Mouse (Mus musculus) CH12.LX (cell line): Measurements from ENCODE around the gene Ptpn5. TPM values are rescaled to one million over a fixed set of nuclear protein-coding genes. Genes with fewer than 3 reads are reported as not detected.

ENCODE experiments used
- DNase-seq: peaks from one replicate; pipeline ENCODE4 v3.0.0-alpha.2; 2013; ENCODE audit errors: extremely low read depth
- H3K27ac ChIP-seq: 2 replicates; pipeline ENCODE4 v1.5.1; 2012; ENCODE audit warnings: low read depth, mild to moderate bottlenecking, control low read depth, moderate library complexity; ENCODE audit not compliant: insufficient read depth
- H3K27me3 ChIP-seq: replicated peaks from 2 replicates; pipeline ENCODE3; 2012; ENCODE audit warnings: inconsistent platforms
- H3K36me3 ChIP-seq, 2 experiments: replicated peaks in 1 of 2; 2 replicates each; pipeline versions ENCODE3 to v1.6.1; 2012; ENCODE audit warnings: inconsistent platforms in 1 of 2, low read length in 1 of 2, mild to moderate bottlenecking in 1 of 2, mixed read lengths in 1 of 2, moderate library complexity in 1 of 2; ENCODE audit not compliant: control insufficient read depth in 1 of 2, insufficient read depth in 1 of 2
- H3K4me1 ChIP-seq, 2 experiments: 2 replicates each; pipeline ENCODE4 v1.6.1; 2012; ENCODE audit warnings: inconsistent platforms in 1 of 2, moderate library complexity in 1 of 2; ENCODE audit not compliant: insufficient read depth in 2 of 2, control insufficient read depth in 1 of 2
- H3K4me2 ChIP-seq: 2 replicates; pipeline ENCODE4 v1.6.1; 2012; ENCODE audit warnings: low read depth, mild to moderate bottlenecking, control low read depth; ENCODE audit not compliant: poor library complexity, insufficient read depth, severe bottlenecking
- H3K4me3 ChIP-seq, 3 experiments: fragments of 150-350 bp in 1 of 3; sonication (generic) in 1 of 3; replicated peaks in 1 of 3; 2 replicates each; pipeline versions ENCODE3 to v1.5.1; 2011 to 2012; ENCODE audit warnings: low read depth in 2 of 3, low read length in 2 of 3, mild to moderate bottlenecking in 2 of 3, moderate library complexity in 2 of 3, control low read depth in 1 of 3, improper control_type of control experiment in 1 of 3, inconsistent platforms in 1 of 3, mixed read lengths in 1 of 3; ENCODE audit not compliant: poor library complexity in 1 of 3
- H3K79me2 ChIP-seq: replicated peaks from 2 replicates; pipeline ENCODE4 v1.6.1; 2012; ENCODE audit warnings: mild to moderate bottlenecking, moderate library complexity; ENCODE audit not compliant: control insufficient read depth, poor library complexity, insufficient read depth, severe bottlenecking; ENCODE audit errors: extremely low read depth
- H3K9ac ChIP-seq: 2 replicates; pipeline ENCODE4 v1.6.1; 2012; ENCODE audit warnings: low read depth, mild to moderate bottlenecking, control low read depth, moderate library complexity; ENCODE audit not compliant: insufficient read depth
- H3K9me3 ChIP-seq: replicated peaks from 2 replicates; pipeline ENCODE3; 2012; ENCODE audit warnings: low read length, inconsistent platforms, mixed read lengths
- CHD1 ChIP-seq: IDR thresholded peaks from 2 replicates; pipeline ENCODE4 v1.6.1; 2012; ENCODE audit warnings: low read depth, low read length, improper control_type of control experiment, inconsistent platforms
- CTCF ChIP-seq, 2 experiments: IDR thresholded peaks in 1 of 2; conservative IDR thresholded peaks in 1 of 2; 2 replicates each; pipeline ENCODE4 v1.5.1; 2011 to 2012; ENCODE audit warnings: low read depth in 2 of 2, low read length in 2 of 2, improper control_type of control experiment in 1 of 2, inconsistent platforms in 1 of 2, mild to moderate bottlenecking in 1 of 2, moderate library complexity in 1 of 2
- E2F4 ChIP-seq: IDR thresholded peaks from 2 replicates; pipeline ENCODE4 v1.6.1; 2011; ENCODE audit warnings: low read depth, low read length, improper control_type of control experiment; ENCODE audit not compliant: insufficient replicate concordance
- ELF1 ChIP-seq: IDR thresholded peaks from 2 replicates; pipeline ENCODE4 v1.6.1; 2014; ENCODE audit warnings: low read depth, mild to moderate bottlenecking, inconsistent platforms, low read length, improper control_type of control experiment
- ETS1 ChIP-seq: conservative IDR thresholded peaks from 2 replicates; pipeline ENCODE4 v1.6.1; 2012; ENCODE audit warnings: low read depth, mild to moderate bottlenecking, inconsistent platforms, low read length, improper control_type of control experiment, moderate library complexity
- GABPA ChIP-seq: IDR thresholded peaks from 2 replicates; pipeline ENCODE4 v1.6.1; 2012; ENCODE audit warnings: low read depth, low read length, improper control_type of control experiment, inconsistent platforms; ENCODE audit not compliant: insufficient replicate concordance
- HCFC1 ChIP-seq: IDR thresholded peaks from 2 replicates; pipeline ENCODE4 v1.6.1; 2012; ENCODE audit warnings: low read depth, mild to moderate bottlenecking, inconsistent platforms, low read length, improper control_type of control experiment
- JUND ChIP-seq: conservative IDR thresholded peaks from 2 replicates; pipeline ENCODE4 v1.6.1; 2011; ENCODE audit warnings: low read depth, low read length, improper control_type of control experiment
- MAX ChIP-seq: IDR thresholded peaks from 2 replicates; pipeline ENCODE4 v1.6.1; 2011; ENCODE audit warnings: low read length, improper control_type of control experiment
- MEF2A ChIP-seq: IDR thresholded peaks from 2 replicates; pipeline ENCODE4 v1.6.1; 2014; ENCODE audit warnings: low read depth, mild to moderate bottlenecking, inconsistent platforms, low read length, improper control_type of control experiment, borderline replicate concordance
- MXI1 ChIP-seq: IDR thresholded peaks from 2 replicates; pipeline ENCODE4 v1.6.1; 2011; ENCODE audit warnings: mild to moderate bottlenecking, low read depth, low read length, improper control_type of control experiment
- MYC ChIP-seq: IDR thresholded peaks from 2 replicates; pipeline ENCODE4 v1.6.1; 2011; ENCODE audit warnings: low read depth, mild to moderate bottlenecking, improper control_type of control experiment, low read length
- NRF1 ChIP-seq: IDR thresholded peaks from 2 replicates; pipeline ENCODE4 v1.6.1; 2014; ENCODE audit warnings: low read depth, mild to moderate bottlenecking, inconsistent platforms, low read length, improper control_type of control experiment, moderate library complexity
- POLR2A ChIP-seq: IDR thresholded peaks from 2 replicates; pipeline ENCODE4 v1.6.1; 2011; ENCODE audit warnings: low read depth, mild to moderate bottlenecking, improper control_type of control experiment, low read length
- SIN3A ChIP-seq: IDR thresholded peaks from 2 replicates; pipeline ENCODE4 v1.6.1; 2012; ENCODE audit warnings: low read length, improper control_type of control experiment, inconsistent platforms
- TBP ChIP-seq: conservative IDR thresholded peaks from 2 replicates; pipeline ENCODE4 v1.6.1; 2011; ENCODE audit warnings: low read depth, low read length, improper control_type of control experiment
- USF2 ChIP-seq: conservative IDR thresholded peaks from 2 replicates; pipeline ENCODE4 v1.6.1; 2011; ENCODE audit warnings: low read depth, low read length, improper control_type of control experiment
- ZKSCAN1 ChIP-seq: IDR thresholded peaks from 2 replicates; pipeline ENCODE4 v1.6.1; 2012; ENCODE audit warnings: low read depth, inconsistent platforms, low read length, improper control_type of control experiment, borderline replicate concordance
- dilution Hi-C: fragments of 300-500 bp; cut with MboI; formaldehyde crosslinking; loops from 2 replicates; pipeline ENCODE4 v1.14.3; 2020; ENCODE audit warnings: low sequenced_read_pairs; ENCODE audit not compliant: extremely low pct_unique_long_range_greater_than_20kb, extremely low pct_ligation_motif_present
- in situ Hi-C: fragments of 300-500 bp; cut with MboI; formaldehyde crosslinking; loops from 3 replicates; pipeline ENCODE4 v1.14.3; 2019; ENCODE audit warnings: low sequenced_read_pairs, low pct_ligation_motif_present, low pct_unique_long_range_greater_than_20kb, mixed read lengths
- polyA plus RNA-seq: library from polyadenylated mRNA; unstranded; fragments of >175 nt; gene quantifications from 2 replicates; pipeline ENCODE4 v1.2.1, GENCODE M21; 2012; ENCODE audit warnings: low read depth; ENCODE audit not compliant: insufficient read length
- total RNA-seq, 2 experiments: library from RNA; depleted of rRNA; stranded (reverse); fragments of 300-350 nt in 1 of 2; fragments of >200 nt in 1 of 2; gene quantifications; 2 replicates each; pipeline ENCODE4 v1.2.3; 2012 to 2014

Ptpn5 gene
- total and polyA plus RNA-seq, 3 experiments = 0.90 to 3.4 (median 1.9) TPM

DNA sequence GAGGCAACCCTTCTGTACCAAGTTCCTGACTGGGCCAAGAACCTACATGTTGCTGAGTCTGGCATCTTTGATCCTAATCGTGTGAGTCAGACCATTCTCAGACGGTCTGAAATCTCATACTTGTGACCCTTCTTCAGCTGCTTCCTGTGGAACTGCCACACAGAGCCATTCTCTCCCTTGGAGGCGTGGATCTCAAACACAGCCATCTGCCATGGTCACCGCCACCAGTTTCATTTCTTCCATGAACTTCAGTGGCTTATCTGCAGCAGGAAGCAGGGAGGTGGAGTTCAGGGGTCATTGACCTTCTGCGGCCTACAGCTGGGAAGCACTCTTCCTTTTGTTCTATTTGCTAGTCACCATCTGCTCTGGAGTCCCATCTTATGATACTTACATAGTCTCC is 65.6 kb downstream of the Ptpn5 start:
- H3K9me3 ChIP-seq = peaks cover 3% of the 10 kb centered on the region
- H3K4me3 ChIP-seq = no peak overlapping the region
- no peaks in the 10 kb centered on the region for H3K79me2 ChIP-seq
- H3K4me2 ChIP-seq = no peak overlapping the region
- no peak for DNase-seq
- no peak overlapping the region for H3K9ac ChIP-seq
- in situ Hi-C loops = no loop called here
- no peak for TF ChIP-seq MAX
- no peak for TF ChIP-seq SIN3A
- TF ChIP-seq MEF2A = no peak
- TF ChIP-seq CTCF (conservative IDR thresholded peaks at IDR 0.05 in 1 of 2, IDR thresholded peaks at IDR 0.05 in 1 of 2; ENCODE audit: low read depth in 2 of 2, low read length in 2 of 2) = no peak
- TF ChIP-seq ZKSCAN1 = no peak
- TF ChIP-seq MYC = no peak
- no peak for TF ChIP-seq CHD1
- TF ChIP-seq USF2 = no peak
- no peak for TF ChIP-seq NRF1
- TF ChIP-seq JUND = no peak
- TF ChIP-seq MXI1 = no peak
- TF ChIP-seq HCFC1 = no peak
- TF ChIP-seq GABPA = no peak
- no peak for TF ChIP-seq ETS1
- no peak for TF ChIP-seq E2F4
- no peak for TF ChIP-seq POLR2A
- TF ChIP-seq TBP = no peak
- no peak for TF ChIP-seq ELF1
- peaks cover 2 to 17% of the 10 kb centered on the region in 2 experiments; a peak in 2 of 4 replicates for H3K4me1 ChIP-seq
- no peak overlapping the region for H3K27ac ChIP-seq
- H3K27me3 ChIP-seq = peaks cover 2% of the 10 kb centered on the region
- H3K36me3 ChIP-seq = no peaks in the 10 kb centered on the region
- dilution Hi-C loops = no loop called here

- Histone ChIP-seq H3K36me3 (no peaks in the 10 kb centered on the region), H3K9me3 (peaks cover 3% of the 10 kb centered on the region), H3K27ac (no peak overlapping the region), H3K9ac (no peak overlapping the region), H3K79me2 (no peaks in the 10 kb centered on the region), H3K4me2 (no peak overlapping the region), H3K4me1 (peaks cover 2 to 8% of the 10 kb centered on the region in 2 experiments; a peak in 2 of 4 replicates), H3K27me3 (peaks cover 2% of the 10 kb centered on the region), H3K4me3 (no peak overlapping the region)
- in situ Hi-C loops = no loop called here
- TF ChIP-seq ZKSCAN1 = no peak
- no peak for TF ChIP-seq ETS1
- no peak for DNase-seq
- dilution Hi-C loops = no loop called here
Measured at GRCm38 (mm10) chr7:47066942-47067341, 66.5 kb downstream of the Ptpn5 start.
